Mouse (Mus musculus): ENCODE measurements at regions not wholly inside any gene's neighbourhood (a gene's known extent, or its start where the extent isn't known, plus 50 kb on each side); places are given as distances from the start of the nearest gene placed in this dataset.
A peak's percentile ranks its signal among the peaks of the same experiment; 100 is the strongest.

DNA sequence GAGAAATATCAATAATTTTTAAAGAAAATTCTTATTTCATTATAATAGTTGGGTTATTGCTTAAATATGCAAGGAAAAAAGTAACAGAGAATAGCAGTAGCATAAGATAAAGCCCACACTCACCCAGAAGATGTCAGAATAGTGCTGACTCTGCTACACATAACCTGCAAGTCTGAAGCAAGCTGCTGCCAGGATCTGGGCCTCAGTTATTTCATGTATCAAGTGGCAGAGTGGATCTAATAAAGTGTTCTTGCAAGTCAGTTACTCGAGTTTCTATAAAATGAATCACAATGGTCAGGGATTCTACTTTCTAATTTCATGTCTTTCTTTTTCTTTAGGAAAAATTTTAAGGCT is 466.2 kb downstream of the Klhl13 start:
- DNase-seq = no peak

DNA sequence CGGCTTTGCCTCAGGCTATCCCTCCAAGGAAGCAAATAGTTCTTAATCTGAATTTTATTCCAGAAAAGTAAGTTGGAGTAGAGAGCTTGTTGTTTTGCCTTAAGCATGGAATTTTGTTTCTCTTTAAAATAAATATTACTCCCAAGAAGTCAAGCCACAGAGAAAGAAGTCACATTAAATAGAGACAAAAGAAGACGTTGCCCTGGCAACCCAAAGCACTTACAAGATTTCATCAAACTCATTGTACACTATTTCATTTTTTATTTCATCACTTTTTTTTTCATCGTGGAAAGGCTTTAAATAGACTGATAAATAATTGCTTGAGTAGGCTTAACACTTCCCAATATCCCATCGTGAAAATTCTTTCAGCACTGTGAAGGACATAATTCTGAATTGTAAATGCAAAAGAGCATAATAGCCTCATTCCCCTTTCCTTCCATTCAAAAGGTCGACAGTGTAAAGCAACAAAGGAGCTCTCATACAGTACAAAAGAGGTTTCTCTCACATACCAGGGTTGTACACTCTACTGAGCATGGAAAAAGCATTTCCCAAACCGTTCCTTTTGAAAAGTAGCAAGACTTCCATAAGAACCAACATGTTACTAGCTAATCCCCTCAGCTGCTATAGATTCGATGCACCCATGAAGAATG is 466.7 kb downstream of the Klhl13 start:
- no peak for DNase-seq

- no peak for DNase-seq
These were observed 495.1 kb downstream of the Klhl13 start for GRCm38 (mm10) chrX:22869791-22870190.

DNA sequence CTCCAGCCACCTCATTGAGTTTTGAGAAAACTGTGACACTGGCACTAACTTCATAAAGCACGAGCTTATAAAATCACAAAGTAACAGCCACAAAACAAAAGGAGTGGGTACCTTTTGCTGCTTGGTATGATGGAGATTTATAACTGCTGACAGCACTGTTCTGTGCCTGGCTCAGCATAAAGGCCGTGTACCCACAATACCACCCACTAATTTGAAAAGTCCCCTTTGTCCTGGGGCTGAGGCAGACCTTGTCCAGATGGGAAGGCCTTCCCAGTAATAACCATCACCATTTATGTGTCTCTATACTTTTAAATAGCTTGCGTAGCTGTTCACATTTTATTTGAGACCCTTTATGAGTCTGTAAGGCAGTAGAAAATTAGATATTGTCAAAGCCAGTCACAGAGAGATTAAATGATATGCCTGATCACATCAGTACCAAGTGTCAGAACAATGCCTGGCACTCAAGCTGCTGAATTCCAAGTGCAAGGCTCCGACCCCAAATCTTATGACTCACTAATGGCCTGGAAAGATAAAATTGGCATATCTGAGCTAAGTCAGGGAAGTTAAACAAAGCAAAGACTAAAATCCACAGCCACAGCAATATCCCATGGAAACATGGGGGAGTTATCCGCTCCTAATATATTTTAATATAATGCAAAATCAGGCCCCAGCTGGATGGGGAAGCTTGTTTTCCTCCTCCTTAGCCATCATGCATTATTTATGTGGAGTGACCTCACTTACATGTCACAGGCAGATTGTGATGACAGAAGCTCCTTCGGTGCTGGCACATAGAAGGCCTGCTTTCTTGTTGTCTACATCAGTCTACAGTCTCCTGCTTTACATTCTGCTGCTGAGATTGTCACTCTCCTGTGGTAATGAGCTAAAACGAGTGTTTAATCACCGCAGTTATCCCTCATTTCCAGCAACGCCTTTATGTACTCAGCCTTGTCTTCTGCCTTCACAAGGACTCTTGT is 515.1 kb downstream of the Klhl13 start:
- peak; percentile 2 for DNase-seq

DNA sequence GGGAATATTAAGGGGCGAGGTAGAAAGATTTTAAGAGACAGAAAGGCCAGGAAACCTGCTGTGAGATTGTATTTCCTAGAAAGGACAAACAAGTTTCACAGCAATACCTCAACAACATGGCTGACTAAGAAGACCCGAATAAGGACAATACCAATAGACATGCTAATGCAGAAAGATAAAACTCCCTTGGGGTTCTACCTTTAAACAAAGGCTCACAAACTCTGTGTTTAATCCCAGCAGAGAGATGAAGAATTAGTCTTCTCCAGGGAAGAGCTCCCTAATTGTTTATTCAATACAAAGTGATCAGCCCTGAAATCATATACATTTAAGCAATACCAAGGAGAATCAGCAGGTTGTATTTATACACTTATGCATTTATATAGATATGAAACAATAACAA is 516.1 kb downstream of the Klhl13 start:
- DNase-seq = no peak

- no peak for DNase-seq
These were observed 531.7 kb downstream of the Klhl13 start for GRCm38 (mm10) chrX:22833226-22833625.

- no peak for DNase-seq
These were observed 559.7 kb downstream of the Klhl13 start for GRCm38 (mm10) chrX:22805184-22805583.

- DNase-seq = no peak
These were observed 594.8 kb downstream of the Klhl13 start for GRCm38 (mm10) chrX:22769971-22770530.

GRCm38 (mm10) chrX:22739235-22739634 is 625.6 kb downstream of the Klhl13 start:
- no peak for DNase-seq

- peak; percentile 1 for DNase-seq
These were observed 666.7 kb downstream of the Klhl13 start for GRCm38 (mm10) chrX:22698179-22698578.

DNA sequence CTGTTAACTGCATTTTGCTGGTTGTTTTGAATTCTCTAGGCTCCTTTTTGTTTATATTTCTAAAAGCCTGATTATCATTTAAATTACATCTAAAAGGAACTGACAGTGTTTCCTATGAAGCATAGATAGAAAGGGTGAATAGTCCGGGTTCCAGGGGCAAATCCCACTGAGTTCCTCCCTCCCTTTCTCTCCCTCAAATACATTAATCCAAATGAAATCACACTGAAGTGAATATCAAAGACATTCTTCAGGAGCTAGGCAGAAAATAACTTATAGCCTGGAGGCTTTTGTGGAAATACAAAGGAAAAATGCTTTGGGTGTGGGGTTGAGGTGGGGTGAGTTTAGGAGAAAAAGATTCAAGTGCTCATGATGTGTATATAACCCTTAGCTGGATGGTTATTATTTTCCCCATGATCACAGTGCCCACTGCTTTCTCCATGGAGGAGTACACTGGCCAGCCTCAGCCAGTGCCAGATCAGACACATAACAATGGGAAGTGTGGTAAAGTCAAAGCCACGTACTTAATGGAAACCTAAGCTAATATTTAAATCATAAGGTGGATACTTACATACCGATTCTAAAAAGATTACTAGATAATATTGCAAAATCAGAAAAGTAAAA is 707.0 kb downstream of the Klhl13 start:
- no peak for DNase-seq
